Mouse (Mus musculus) ES-Bruce4 (cell line): ENCODE measurements around the gene March9. TPM values are rescaled to one million over a fixed set of nuclear protein-coding genes. Genes with fewer than 3 reads are reported as not detected.
A peak's percentile ranks its signal among the peaks of the same experiment; 100 is the strongest.
"Not testable (repeated sequence)": the region's sequence is repeated elsewhere in the genome, so short reads cannot be mapped to it uniquely, and the experiment has no call there.

ENCODE experiments used
- H3K27ac ChIP-seq: 2 replicates; pipeline ENCODE4 v1.5.1; 2012; ENCODE audit warnings: low read length, inconsistent platforms; ENCODE audit not compliant: insufficient read depth
- H3K27me3 ChIP-seq: 2 replicates; pipeline ENCODE4 v1.6.1; 2012; ENCODE audit warnings: mild to moderate bottlenecking, low read length, inconsistent platforms; ENCODE audit not compliant: control insufficient read depth, poor library complexity, insufficient read depth, severe bottlenecking
- H3K36me3 ChIP-seq: 2 replicates; pipeline ENCODE4 v1.6.1; 2012; ENCODE audit warnings: inconsistent platforms, mild to moderate bottlenecking, low read length, moderate library complexity; ENCODE audit not compliant: control insufficient read depth, poor library complexity, insufficient read depth, severe bottlenecking
- H3K4me1 ChIP-seq: one replicate; pipeline ENCODE4 v1.8.1; 2011; ENCODE audit warnings: low read length; ENCODE audit not compliant: control insufficient read depth, insufficient read depth
- H3K4me3 ChIP-seq: 2 replicates; pipeline ENCODE4 v1.5.1; 2011; ENCODE audit warnings: low read depth, mild to moderate bottlenecking, low read length
- H3K9ac ChIP-seq: 2 replicates; pipeline ENCODE4 v1.6.1; 2012; ENCODE audit warnings: low read depth, mild to moderate bottlenecking, inconsistent platforms; ENCODE audit not compliant: poor library complexity, severe bottlenecking
- H3K9me3 ChIP-seq: replicated peaks from 2 replicates; pipeline ENCODE4 v1.6.1; 2012; ENCODE audit warnings: mild to moderate bottlenecking, low read length, inconsistent platforms; ENCODE audit not compliant: control insufficient read depth, poor library complexity, insufficient read depth, severe bottlenecking
- CTCF ChIP-seq: IDR thresholded peaks from one replicate; pipeline ENCODE4 v1.8.1; 2011; ENCODE audit warnings: low read depth, low read length
- EP300 ChIP-seq: IDR thresholded peaks from 2 replicates; pipeline ENCODE4 v1.6.1; 2011; ENCODE audit warnings: low read depth, low read length; ENCODE audit not compliant: insufficient read depth
- POLR2A ChIP-seq: IDR thresholded peaks from one replicate; pipeline ENCODE4 v1.8.1; 2011; ENCODE audit warnings: low read length; ENCODE audit not compliant: insufficient read depth
- polyA plus RNA-seq: library from polyadenylated mRNA; stranded (reverse); fragments of >200 nt; gene quantifications from 2 replicates; pipeline ENCODE4 v1.2.4, GENCODE M21; 2011; ENCODE audit warnings: low read depth; ENCODE audit not compliant: missing spikeins, insufficient read depth, insufficient read length

The March9 gene
- polyA plus RNA-seq, 1 experiment, result 8.8 TPM

GRCm38 (mm10) chr10:127065981-127066380 lies 6.0 kb upstream of the March9 start:
- no peak overlapping the region for H3K4me3 ChIP-seq

GRCm38 (mm10) chr10:127063913-127064870 lies 4.2 kb upstream of the March9 start:
- TF ChIP-seq EP300 (no peak), POLR2A (no peak), CTCF (no peak)
- no peaks in the 10 kb centered on the region for H3K27me3 ChIP-seq
- H3K9me3 ChIP-seq, result no peaks in the 10 kb centered on the region
- H3K27ac ChIP-seq, result peak overlapping the region; percentile 54; the same call in 1 of the 2 replicates
- H3K4me3 ChIP-seq, result peak overlapping the region; percentile 82
- peaks cover 2% of the 10 kb centered on the region for H3K4me1 ChIP-seq
- peak overlapping the region; percentile 88 for H3K9ac ChIP-seq
- H3K36me3 ChIP-seq, result peaks cover 39% of the 10 kb centered on the region

More at GRCm38 (mm10) chr10:127065981-127066380, 6.0 kb upstream of the March9 start:
- TF ChIP-seq POLR2A (no peak), CTCF (no peak), EP300 (no peak)
- Histone ChIP-seq H3K27ac (no peak overlapping the region), H3K9me3 (no peaks in the 10 kb centered on the region), H3K27me3 (no peaks in the 10 kb centered on the region), H3K36me3 (peaks cover 39% of the 10 kb centered on the region), H3K4me1 (peaks cover 2% of the 10 kb centered on the region), H3K9ac (no peak overlapping the region)

DNA sequence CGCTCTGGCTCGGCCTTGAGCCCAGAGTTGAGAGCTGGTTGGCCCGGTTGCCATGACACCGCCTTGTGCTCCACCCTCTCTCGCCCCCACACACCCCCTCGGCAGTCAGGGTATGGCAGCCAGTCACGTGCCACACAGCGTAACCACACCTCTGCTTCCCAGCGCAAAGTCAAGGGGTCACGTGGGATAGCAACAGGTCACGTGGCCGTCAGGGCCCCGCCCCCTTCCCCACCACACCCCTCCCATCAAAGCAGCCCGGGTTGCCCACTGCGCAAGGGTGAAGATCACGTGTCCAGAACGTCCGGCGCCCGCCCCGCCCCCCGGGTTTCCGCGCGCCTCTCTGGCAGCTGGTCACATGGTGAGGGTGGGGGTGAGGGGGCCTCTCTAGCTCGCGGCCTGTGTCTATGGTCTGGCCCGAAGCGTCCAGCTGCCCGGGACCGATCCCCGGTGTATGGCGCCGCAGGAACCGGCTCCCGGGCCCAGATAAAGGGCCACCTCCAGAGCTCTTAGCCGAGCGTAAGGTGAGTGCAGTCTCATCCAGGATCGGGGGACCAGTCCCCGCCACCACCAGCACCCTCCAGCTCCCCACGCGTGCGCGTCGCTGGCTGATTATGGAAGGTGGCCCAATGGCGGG lies 3.4 kb upstream of the March9 start, which contains the start of gene Cdk4:
Cdk4 (plus strand) TSS at position 296 of the 634 bp plus-strand sequence.
- TF ChIP-seq POLR2A (no peak), EP300 (peak; percentile 81), CTCF (no peak)
- no peaks in the 10 kb centered on the region for H3K9me3 ChIP-seq

GRCm38 (mm10) chr10:127062503-127062902 lies 2.5 kb upstream of the March9 start:
- H3K27ac ChIP-seq, result no peak overlapping the region
- peaks cover 28% of the 10 kb centered on the region for H3K36me3 ChIP-seq
- H3K4me3 ChIP-seq, result no peak overlapping the region
- H3K9ac ChIP-seq, result no peak overlapping the region
- no peaks in the 10 kb centered on the region for H3K27me3 ChIP-seq
- peaks cover 2% of the 10 kb centered on the region for H3K4me1 ChIP-seq
- no peak for TF ChIP-seq CTCF
- no peak for TF ChIP-seq EP300
- TF ChIP-seq POLR2A, result no peak
- no peaks in the 10 kb centered on the region for H3K9me3 ChIP-seq

More for the DNA sequence above, 3.4 kb upstream of the March9 start, which contains the start of gene Cdk4:
- peaks cover 36% of the 10 kb centered on the region for H3K36me3 ChIP-seq
- H3K4me1 ChIP-seq, result peaks cover 2% of the 10 kb centered on the region
- no peaks in the 10 kb centered on the region for H3K27me3 ChIP-seq
- peak within 1 kb of the TSS; percentile 88 for H3K9ac ChIP-seq
- peak within 1 kb of the TSS; percentile 29; the same call in 1 of the 2 replicates for H3K27ac ChIP-seq
- peak within 1 kb of the TSS; percentile 82 for H3K4me3 ChIP-seq

DNA sequence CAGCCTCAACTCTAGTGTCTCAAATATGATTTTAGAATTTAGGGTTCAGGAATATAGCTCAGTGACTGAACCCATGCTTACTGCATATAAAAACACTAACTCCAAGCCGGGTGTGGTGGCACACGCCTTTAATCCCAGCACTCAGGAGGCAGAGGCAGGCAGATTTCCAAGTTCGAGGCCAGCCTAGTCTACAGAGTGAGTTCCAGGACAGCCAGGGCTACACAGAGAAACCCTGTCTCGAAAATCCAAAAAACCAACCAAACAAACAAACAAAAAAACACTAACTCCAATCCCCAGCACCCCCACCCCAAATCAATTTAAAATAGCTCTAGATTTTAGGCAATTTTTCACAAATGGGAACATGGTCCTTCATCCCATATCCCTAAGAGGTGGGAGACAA lies 2.1 kb upstream of the March9 start:
- H3K9me3 ChIP-seq, H3K27ac ChIP-seq, H3K9ac ChIP-seq, H3K4me1 ChIP-seq, H3K4me3 ChIP-seq, H3K27me3 ChIP-seq: not testable (repeated sequence)
- H3K36me3 ChIP-seq, result peaks cover 24% of the 10 kb centered on the region

- no peak overlapping the region for H3K4me3 ChIP-seq
- H3K9ac ChIP-seq, result no peak overlapping the region
- TF ChIP-seq EP300 (no peak), POLR2A (no peak)
- H3K4me1 ChIP-seq, result peaks cover 2% of the 10 kb centered on the region
- no peak overlapping the region for H3K27ac ChIP-seq
- H3K36me3 ChIP-seq, result peaks cover 18% of the 10 kb centered on the region
- H3K27me3 ChIP-seq, result no peaks in the 10 kb centered on the region
- no peaks in the 10 kb centered on the region for H3K9me3 ChIP-seq
These were observed 1.5 kb upstream of the March9 start for GRCm38 (mm10) chr10:127061513-127061912.
